11 mouse cellular contexts compared by ENCODE assay signal in genomic region chr7:84119216-84120105, GRCm38 (mm10). TPM values are rescaled to one million over a fixed set of nuclear protein-coding genes. Genes with fewer than 3 reads are reported as not detected.
DNase-seq lines count a peak whose midpoint lies in the region; ATAC-seq and TF ChIP-seq lines count a peak whose summit lies in the region.
"Had no signal": no experiment of that assay in that cellular context is flagged by ENCODE, and none has a peak within 500 bp of the region (broad histone marks: within the 10 kb centered on the region; RNA-seq: fewer than 3 reads in every experiment).

No protein-coding gene starts in this region.

- WGBS in bone marrow, adult 2 months, result 57% methylated on average over 12 of the region's 12 CpGs
- 29% methylated on average over 12 of the region's 12 CpGs for WGBS in neural tube, embryonic 15.5 days

- TF ChIP-seq RAD21 in CH12.LX (IDR thresholded peaks at IDR 0.05; ENCODE audit: low read depth, low read length), result no peak

- H3K27me3 ChIP-seq in CH12.LX (replicated peaks), result no peaks in the 10 kb centered on the region
- H3K27me3 ChIP-seq in neural tube, embryonic 15.5 days (replicated peaks), result no peaks in the 10 kb centered on the region

- H3K36me3 ChIP-seq in CH12.LX (replicated peaks in 1 of 2; ENCODE audit: control insufficient read depth in 1 of 2, insufficient read depth in 1 of 2, low read length in 1 of 2), result peaks cover 0 to 56% of the 10 kb centered on the region in 2 experiments
- no peaks in the 10 kb centered on the region for H3K36me3 ChIP-seq in neural tube, embryonic 15.5 days

- in situ Hi-C loops in CH12.LX (cut with MboI; ENCODE audit: low pct_ligation_motif_present, low pct_unique_long_range_greater_than_20kb, low sequenced_read_pairs), result no loop called here

- no peak for TF ChIP-seq POLR2A in CH12.LX (IDR thresholded peaks at IDR 0.05; ENCODE audit: low read depth, low read length)
- TF ChIP-seq POLR2A in bone marrow, adult 2 months (IDR thresholded peaks at IDR 0.05; ENCODE audit: borderline replicate concordance, control insufficient read depth, low read depth, low read length), result no peak

- no peak overlapping the region for H3K27ac ChIP-seq in CH12.LX (ENCODE audit: insufficient read depth, low read depth)
- peak overlapping the region; percentile 77 for H3K27ac ChIP-seq in bone marrow, adult 2 months (ENCODE audit: control insufficient read depth, insufficient read depth, low read depth, low read length, poor library complexity)
- H3K27ac ChIP-seq in neural tube, embryonic 15.5 days (replicated peaks), result no peak overlapping the region; the same call in 1 of the 2 replicates
- H3K27ac ChIP-seq: left cerebral cortex, adult 2 months had no signal

- peak; percentile 58 for DNase-seq in kidney, adult 9 months
- DNase-seq in kidney, postnatal 10 days, result no peak
- DNase-seq in CH12.LX (ENCODE audit: extremely low read depth), result peak; percentile 33
- no peak for DNase-seq in frontal cortex, postnatal 25 days (ENCODE audit: low spot score in 2 of 2)
- DNase-seq in layer of hippocampus, postnatal 25 days (ENCODE audit: extremely low spot score in 1 of 2, low spot score in 1 of 2), result no peak
- DNase-seq in gastrocnemius, postnatal 36 days, result no peak
- DNase-seq: cerebellum, postnatal 36 days; right cerebral cortex, postnatal 14 days had no signal

- peaks cover 22% of the 10 kb centered on the region for H3K79me2 ChIP-seq in CH12.LX (replicated peaks; ENCODE audit: control insufficient read depth, extremely low read depth, insufficient read depth, poor library complexity, severe bottlenecking)

- TF ChIP-seq CTCF in CH12.LX (conservative IDR thresholded peaks at IDR 0.05 in 1 of 2, IDR thresholded peaks at IDR 0.05 in 1 of 2; ENCODE audit: low read depth in 2 of 2, low read length in 2 of 2), result no peak
- no peak for TF ChIP-seq CTCF in bone marrow, adult 2 months (IDR thresholded peaks at IDR 0.05; ENCODE audit: control insufficient read depth, insufficient read depth, low read length)

- H3K4me1 ChIP-seq in CH12.LX (ENCODE audit: control insufficient read depth in 1 of 2, insufficient read depth in 2 of 2), result peaks cover 7 to 91% of the 10 kb centered on the region in 2 experiments
- H3K4me1 ChIP-seq in bone marrow, adult 2 months (ENCODE audit: control insufficient read depth, insufficient read depth, low read length), result peaks cover 3% of the 10 kb centered on the region; the same call in 1 of the 2 replicates
- H3K4me1 ChIP-seq in neural tube, embryonic 15.5 days, result peaks cover 43% of the 10 kb centered on the region

- intact Hi-C loops in gastrocnemius, postnatal 36 days (cut with DNase I), result no loop called here

- TF ChIP-seq EP300 in CH12.LX (IDR thresholded peaks at IDR 0.05; ENCODE audit: low read length), result no peak

- H3K4me3 ChIP-seq in CH12.LX (replicated peaks in 1 of 3; ENCODE audit: low read depth in 2 of 3, low read length in 2 of 3, poor library complexity in 1 of 3), result no peak overlapping the region
- no peak overlapping the region for H3K4me3 ChIP-seq in bone marrow, adult 2 months (replicated peaks; ENCODE audit: control insufficient read depth, low read depth, low read length)
- no peak overlapping the region for H3K4me3 ChIP-seq in neural tube, embryonic 15.5 days (replicated peaks)
- H3K4me3 ChIP-seq: left cerebral cortex, adult 2 months had no signal

- ATAC-seq in neural tube, embryonic 15.5 days (ENCODE audit: low FRiP score), result 0 out of 2 replicates have a peak, but pooled peaks have one; percentile 30

- dilution Hi-C loops in CH12.LX (cut with MboI; ENCODE audit: extremely low pct_ligation_motif_present, extremely low pct_unique_long_range_greater_than_20kb, low sequenced_read_pairs), result no loop called here

- H3K9me3 ChIP-seq in CH12.LX (replicated peaks; ENCODE audit: low read length), result no peaks in the 10 kb centered on the region
- no peaks in the 10 kb centered on the region for H3K9me3 ChIP-seq in neural tube, embryonic 15.5 days (replicated peaks)

- no peak overlapping the region for H3K4me2 ChIP-seq in CH12.LX (ENCODE audit: insufficient read depth, low read depth, poor library complexity, severe bottlenecking)
- no peak overlapping the region for H3K4me2 ChIP-seq in neural tube, embryonic 15.5 days

- no peak overlapping the region for H3K9ac ChIP-seq in CH12.LX (ENCODE audit: insufficient read depth, low read depth)
- no peak overlapping the region for H3K9ac ChIP-seq in neural tube, embryonic 15.5 days (replicated peaks)

TF ChIP-seq in CH12.LX, 34 proteins besides CTCF, POLR2A, EP300 and RAD21:
- TF ChIP-seq USF1 (IDR thresholded peaks at IDR 0.05; ENCODE audit: low read depth, low read length) (no peak), BHLHE40 (IDR thresholded peaks at IDR 0.05; ENCODE audit: low read depth, low read length) (0 out of 2 replicates have a peak, but pooled peaks have one; percentile 7), MAFK (IDR thresholded peaks at IDR 0.05; ENCODE audit: insufficient replicate concordance, low read length) (no peak), JUN (IDR thresholded peaks at IDR 0.05; ENCODE audit: insufficient read depth, low read depth, low read length) (no peak), UBTF (IDR thresholded peaks at IDR 0.05; ENCODE audit: low read depth, low read length) (no peak)

RNA-seq across cellular contexts. Expression of gene Abhd17c, which starts 32.2 kb away (rescaled TPM):
- total RNA-seq in CH12.LX (2012; rRNA removed) (34.0 and 35.3 TPM in 2 replicates), CH12.LX (2014; rRNA removed) (40.4 and 41.8 TPM in 2 replicates)
- polyA plus RNA-seq in CH12.LX (2012; ENCODE audit: insufficient read length, low read depth), result 36.1 and 44.0 TPM in 2 replicates
- polyA plus RNA-seq in bone marrow, adult 2 months (2011; ENCODE audit: insufficient read depth, insufficient read length, low replicate concordance, missing spikeins), result 6.5 and 29.2 TPM in 2 replicates
- 45.2 and 71.7 TPM in 2 replicates for polyA plus RNA-seq in neural tube, embryonic 15.5 days (2015; fragmentation: Nextera tagmentation; extraction: Ambion mirVana)
- total RNA-seq in layer of hippocampus, postnatal 25 days (2021), result 10 to 100 TPM; 58.4 to 59.9 TPM
- 1 to 10 TPM; 5.3 to 6.5 TPM for total RNA-seq in gastrocnemius, postnatal 36 days (2021)

RNA-seq across cellular contexts. Expression of gene Cemip, which starts 33.2 kb away (rescaled TPM):
- under 0.01 and 0.04 TPM in 2 replicates for total RNA-seq in CH12.LX (2012; rRNA removed)
- not detected in 2 replicates for total RNA-seq in CH12.LX (2014; rRNA removed)
- not detected in 2 replicates for polyA plus RNA-seq in CH12.LX (2012; ENCODE audit: insufficient read length, low read depth)
- 1.2 TPM in 1 of 2 replicates, not detected in the other for polyA plus RNA-seq in bone marrow, adult 2 months (2011; ENCODE audit: insufficient read depth, insufficient read length, low replicate concordance, missing spikeins)
- polyA plus RNA-seq in neural tube, embryonic 15.5 days (2015; fragmentation: Nextera tagmentation; extraction: Ambion mirVana), result 0.83 and 1.0 TPM in 2 replicates
- 10 to 100 TPM; 21.6 to 25.9 TPM for total RNA-seq in layer of hippocampus, postnatal 25 days (2021)
- total RNA-seq in gastrocnemius, postnatal 36 days (2021), result under 1 TPM in 1 of 2 experiments, not detected in 1; 0.05 TPM

Comparison
In these comparisons a context has a peak if more than half of its experiments do, and no peak if none do; other contexts are left out.
1. DNase-seq: peak in kidney, adult 9 months (single experiment) and CH12.LX (single experiment); none in kidney, postnatal 10 days (single experiment), frontal cortex, postnatal 25 days (0 of 2), layer of hippocampus, postnatal 25 days (0 of 2) and gastrocnemius, postnatal 36 days (0 of 2).
2. RNA of gene Abhd17c, which starts 32.2 kb away (total RNA-seq): 58.4 to 59.9 TPM in layer of hippocampus, postnatal 25 days and 34.0 to 41.8 TPM in CH12.LX; 5.3 to 6.5 TPM in gastrocnemius, postnatal 36 days; every median in the first group is over 4 times any median in the second.
3. RNA of gene Cemip, which starts 33.2 kb away (total RNA-seq): 21.6 to 25.9 TPM in layer of hippocampus, postnatal 25 days; 0.05 TPM in gastrocnemius, postnatal 36 days and under 0.01 to 0.04 TPM in CH12.LX; every median in the first group is over 10 times any median in the second.